Mouse (Mus musculus) liver, adult 2 months (tissue): ENCODE data around the gene Jsrp1. TPM values are rescaled to one million over a fixed set of nuclear protein-coding genes. Genes with fewer than 3 reads are reported as not detected.

ENCODE experiments used
- DNase-seq: peaks from one replicate; pipeline ENCODE4 v3.0.0-alpha.2; 2011; ENCODE audit warnings: low read depth, low spot score; ENCODE audit errors: extremely low read depth
- H3K27ac ChIP-seq: fragments of 200-500 bp; replicated peaks from 2 replicates; pipeline ENCODE4 v1.5.1; 2012; ENCODE audit warnings: low read depth, mild to moderate bottlenecking, control low read depth, inconsistent platforms, low read length; ENCODE audit not compliant: insufficient read depth
- H3K27me3 ChIP-seq: fragments of 200-500 bp; 2 replicates; pipeline ENCODE4 v1.6.1; 2012; ENCODE audit warnings: mild to moderate bottlenecking, moderate library complexity, low read length, inconsistent platforms; ENCODE audit not compliant: control insufficient read depth, insufficient read depth
- H3K36me3 ChIP-seq: fragments of 200-500 bp; 2 replicates; pipeline ENCODE4 v1.6.1; 2012; ENCODE audit warnings: low read length, inconsistent platforms; ENCODE audit not compliant: control insufficient read depth, insufficient read depth
- H3K4me1 ChIP-seq: fragments of 200-500 bp; 2 replicates; pipeline ENCODE4 v1.6.1; 2011; ENCODE audit warnings: low read length; ENCODE audit not compliant: control insufficient read depth, insufficient read depth
- H3K4me3 ChIP-seq: fragments of 200-500 bp; 2 replicates; pipeline ENCODE4 v1.5.1; 2011; ENCODE audit warnings: low read depth, mild to moderate bottlenecking, control low read depth, low read length, moderate library complexity; ENCODE audit not compliant: insufficient read depth
- H3K79me2 ChIP-seq: fragments of 200-500 bp; 2 replicates; pipeline ENCODE4 v1.6.1; 2012; ENCODE audit warnings: inconsistent platforms, mild to moderate bottlenecking, low read length, moderate library complexity; ENCODE audit not compliant: control insufficient read depth, insufficient read depth
- H3K9ac ChIP-seq: fragments of 200-500 bp; 2 replicates; pipeline ENCODE4 v1.6.1; 2012; ENCODE audit warnings: low read depth, mild to moderate bottlenecking, control low read depth, inconsistent platforms, low read length
- CTCF ChIP-seq: fragments of 200-500 bp; IDR thresholded peaks from 2 replicates; pipeline ENCODE4 v1.5.1; 2011; ENCODE audit warnings: low read depth, low read length, control low read depth
- POLR2A ChIP-seq: fragments of 200-500 bp; IDR thresholded peaks from 2 replicates; pipeline ENCODE4 v1.6.1; 2011; ENCODE audit warnings: low read length, control low read depth; ENCODE audit not compliant: insufficient read depth; ENCODE audit errors: extremely low read depth
- WGBS: fragments of 180-500 bp; shearing (Covaris S2); methylation state at CpG from one replicate; pipeline ENCODE4 v1.1.7; 2018; 5-methylcytosine and 5-hydroxymethylcytosine counted together
- polyA plus RNA-seq: library from polyadenylated mRNA; depleted of rRNA; stranded (reverse); fragments of >200 nt; gene quantifications from 2 replicates; pipeline ENCODE4 v1.2.3, GENCODE M21; 2012; rRNA removed
- total RNA-seq: library from RNA; depleted of rRNA; stranded (reverse); fragments of >200 nt; gene quantifications from 2 replicates; pipeline ENCODE4 v1.2.3, GENCODE M21; 2014; rRNA removed

Gene Jsrp1
- total and polyA plus RNA-seq, 2 experiments: not detected

DNA sequence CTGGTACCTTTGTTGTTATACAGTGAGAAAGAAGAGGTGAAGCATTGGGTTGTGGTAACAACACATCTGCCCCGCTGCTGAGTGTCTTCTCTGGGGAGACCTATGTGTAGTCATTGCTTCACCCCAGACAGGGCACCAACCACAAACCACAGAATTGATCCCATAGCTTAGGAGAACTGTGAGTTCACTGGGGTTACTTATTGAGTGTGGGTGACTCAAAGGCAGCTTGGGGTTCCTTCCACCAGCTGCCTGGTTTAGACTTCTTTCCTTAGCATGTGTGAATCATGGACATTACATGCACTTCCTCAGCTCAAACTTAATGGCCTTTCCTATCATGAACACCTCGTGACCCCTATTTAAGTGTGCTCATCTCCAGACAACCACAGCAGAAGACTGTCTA lies 49.8 kb downstream of the Jsrp1 start:
- no peak for DNase-seq
- Histone ChIP-seq H3K4me3 (no peak overlapping the region), H3K27me3 (no peaks in the 10 kb centered on the region), H3K27ac (no peak overlapping the region), H3K4me1 (peaks cover 60% of the 10 kb centered on the region), H3K79me2 (peaks cover 51% of the 10 kb centered on the region; the same call in 1 of the 2 replicates), H3K36me3 (peaks cover 8% of the 10 kb centered on the region), H3K9ac (no peak overlapping the region)
- no peak for TF ChIP-seq POLR2A
- no peak for TF ChIP-seq CTCF
- 79% methylated on average over 2 of the region's 2 CpGs for whole genome bisulfite sequencing

- WGBS: 41% methylated on average over 3 of the region's 3 CpGs
Measured at GRCm38 (mm10) chr10:80761821-80762220, 51.5 kb downstream of the Jsrp1 start.

GRCm38 (mm10) chr10:80760596-80761524 lies 52.4 kb downstream of the Jsrp1 start:
- Histone ChIP-seq H3K27me3 (no peaks in the 10 kb centered on the region), H3K27ac (0 out of 2 replicates have a peak overlapping the region, but pooled peaks have one; percentile 4), H3K36me3 (no peaks in the 10 kb centered on the region), H3K79me2 (peaks cover 68% of the 10 kb centered on the region; the same call in 1 of the 2 replicates), H3K9ac (no peak overlapping the region), H3K4me3 (no peak overlapping the region), H3K4me1 (peaks cover 68% of the 10 kb centered on the region)
- 42% methylated on average over 4 of the region's 4 CpGs for WGBS
- TF ChIP-seq CTCF: no peak
- DNase-seq: peak; percentile 46

More at GRCm38 (mm10) chr10:80761821-80762220, 51.5 kb downstream of the Jsrp1 start:
- Histone ChIP-seq H3K27me3 (no peaks in the 10 kb centered on the region), H3K4me1 (peaks cover 68% of the 10 kb centered on the region), H3K4me3 (no peak overlapping the region), H3K9ac (no peak overlapping the region), H3K79me2 (peaks cover 60% of the 10 kb centered on the region; the same call in 1 of the 2 replicates), H3K27ac (no peak overlapping the region), H3K36me3 (no peaks in the 10 kb centered on the region)
- TF ChIP-seq CTCF: no peak
- no peak for TF ChIP-seq POLR2A
- peak; percentile 60 for DNase-seq

- peaks cover 53% of the 10 kb centered on the region for H3K4me1 ChIP-seq
- no peaks in the 10 kb centered on the region for H3K36me3 ChIP-seq
- H3K27ac ChIP-seq: 0 out of 2 replicates have a peak overlapping the region, but pooled peaks have one; percentile 0
- no peaks in the 10 kb centered on the region for H3K27me3 ChIP-seq
- peak; percentile 70 for DNase-seq
- H3K79me2 ChIP-seq: peaks cover 66% of the 10 kb centered on the region; the same call in 1 of the 2 replicates
- H3K4me3 ChIP-seq: no peak overlapping the region
- H3K9ac ChIP-seq: peak overlapping the region; percentile 1; the same call in 1 of the 2 replicates
- 15% methylated on average over 7 of the region's 7 CpGs for WGBS
- no peak for TF ChIP-seq POLR2A
- no peak for TF ChIP-seq CTCF
Measured at GRCm38 (mm10) chr10:80758651-80759050, 54.6 kb downstream of the Jsrp1 start.

Other genes starting within 250 kb of the Jsrp1 start
- 0.74 and 1.3 TPM in 2 replicates for gene Klf16, start 236.2 kb downstream of the Jsrp1 start, total RNA-seq
- 4.2 and 5.5 TPM in 2 replicates for gene Klf16, start 236.2 kb downstream of the Jsrp1 start, polyA plus RNA-seq
- 45.7 and 59.3 TPM in 2 replicates for gene Abhd17a, start 223.2 kb downstream of the Jsrp1 start, total RNA-seq
- 194 and 205 TPM in 2 replicates for gene Abhd17a, start 223.2 kb downstream of the Jsrp1 start, polyA plus RNA-seq
- gene Scamp4, start 210.6 kb downstream of the Jsrp1 start, total RNA-seq: 7.6 and 11.4 TPM in 2 replicates
- gene Scamp4, start 210.6 kb downstream of the Jsrp1 start, polyA plus RNA-seq: 61.2 and 63.2 TPM in 2 replicates
- gene Adat3, start 210.6 kb downstream of the Jsrp1 start, total RNA-seq: 0.28 and 1.4 TPM in 2 replicates
- gene Adat3, start 210.6 kb downstream of the Jsrp1 start, polyA plus RNA-seq: 3.3 and 5.5 TPM in 2 replicates
- 0.28 and 0.34 TPM in 2 replicates for gene Gm49322, start 207.5 kb downstream of the Jsrp1 start, total RNA-seq
- 0.54 and 0.70 TPM in 2 replicates for gene Gm49322, start 207.5 kb downstream of the Jsrp1 start, polyA plus RNA-seq
- 54.4 and 56.1 TPM in 2 replicates for gene Csnk1g2, start 190.7 kb downstream of the Jsrp1 start, total RNA-seq
- gene Csnk1g2, start 190.7 kb downstream of the Jsrp1 start, polyA plus RNA-seq: 110 and 123 TPM in 2 replicates
- 16.2 and 19.7 TPM in 2 replicates for gene Btbd2, start 156.4 kb downstream of the Jsrp1 start, total RNA-seq
- 36.1 and 36.8 TPM in 2 replicates for gene Btbd2, start 156.4 kb downstream of the Jsrp1 start, polyA plus RNA-seq
- gene Mknk2, start 135.4 kb downstream of the Jsrp1 start, total RNA-seq: 88.6 and 119 TPM in 2 replicates
- 87.0 and 116 TPM in 2 replicates for gene Mknk2, start 135.4 kb downstream of the Jsrp1 start, polyA plus RNA-seq
- 3.5 and 5.2 TPM in 2 replicates for gene Mob3a, start 111.5 kb downstream of the Jsrp1 start, total RNA-seq
- 6.1 TPM in 2 replicates for gene Mob3a, start 111.5 kb downstream of the Jsrp1 start, polyA plus RNA-seq
- 17.2 and 18.3 TPM in 2 replicates for gene Izumo4, start 111.3 kb downstream of the Jsrp1 start, total RNA-seq
- gene Izumo4, start 111.3 kb downstream of the Jsrp1 start, polyA plus RNA-seq: 42.5 and 49.7 TPM in 2 replicates
- gene Ap3d1, start 71.2 kb downstream of the Jsrp1 start, total RNA-seq: 22.3 and 35.2 TPM in 2 replicates
- gene Ap3d1, start 71.2 kb downstream of the Jsrp1 start, polyA plus RNA-seq: 38.1 and 49.2 TPM in 2 replicates
- 2.4 and 3.6 TPM in 2 replicates for gene Dot1l, start 58.3 kb downstream of the Jsrp1 start, total RNA-seq
- gene Dot1l, start 58.3 kb downstream of the Jsrp1 start, polyA plus RNA-seq: 13.0 and 14.8 TPM in 2 replicates
- gene Sf3a2, start 15.3 kb downstream of the Jsrp1 start, total RNA-seq: 6.7 and 8.6 TPM in 2 replicates
- gene Sf3a2, start 15.3 kb downstream of the Jsrp1 start, polyA plus RNA-seq: 12.7 and 17.8 TPM in 2 replicates
- gene Plekhj1, start 14.9 kb downstream of the Jsrp1 start, total RNA-seq: 16.0 and 17.4 TPM in 2 replicates
- 29.4 and 42.2 TPM in 2 replicates for gene Plekhj1, start 14.9 kb downstream of the Jsrp1 start, polyA plus RNA-seq
- gene Amh, start 8.3 kb downstream of the Jsrp1 start, total RNA-seq: 0.13 and 0.18 TPM in 2 replicates
- gene Amh, start 8.3 kb downstream of the Jsrp1 start, polyA plus RNA-seq: 0.09 and 0.21 TPM in 2 replicates
- 527 and 614 TPM in 2 replicates for gene Oaz1, start 13.2 kb upstream of the Jsrp1 start, total RNA-seq
- 1,187 and 1,294 TPM in 2 replicates for gene Oaz1, start 13.2 kb upstream of the Jsrp1 start, polyA plus RNA-seq
- gene Lingo3, start 30.5 kb upstream of the Jsrp1 start, total RNA-seq: not detected in 2 replicates
- 0.05 TPM in 1 of 2 replicates, not detected in the other for gene Lingo3, start 30.5 kb upstream of the Jsrp1 start, polyA plus RNA-seq
- gene Lsm7, start 41.7 kb upstream of the Jsrp1 start, total RNA-seq: 61.3 and 61.6 TPM in 2 replicates
- 62.1 and 75.1 TPM in 2 replicates for gene Lsm7, start 41.7 kb upstream of the Jsrp1 start, polyA plus RNA-seq
- gene Sppl2b, start 41.8 kb upstream of the Jsrp1 start, total RNA-seq: 6.5 and 10.4 TPM in 2 replicates
- gene Sppl2b, start 41.8 kb upstream of the Jsrp1 start, polyA plus RNA-seq: 40.1 and 40.5 TPM in 2 replicates
- gene Tmprss9, start 58.4 kb upstream of the Jsrp1 start, total RNA-seq: under 0.01 and 0.09 TPM in 2 replicates
- 0.04 and 0.05 TPM in 2 replicates for gene Tmprss9, start 58.4 kb upstream of the Jsrp1 start, polyA plus RNA-seq
- gene Timm13, start 87.5 kb upstream of the Jsrp1 start, total RNA-seq: 79.9 and 87.7 TPM in 2 replicates
- gene Timm13, start 87.5 kb upstream of the Jsrp1 start, polyA plus RNA-seq: 369 and 388 TPM in 2 replicates
- 3.2 and 3.3 TPM in 2 replicates for gene Lmnb2, start 104.7 kb upstream of the Jsrp1 start, total RNA-seq
- 5.5 and 6.6 TPM in 2 replicates for gene Lmnb2, start 104.7 kb upstream of the Jsrp1 start, polyA plus RNA-seq
- 2.1 and 8.3 TPM in 2 replicates for gene Gadd45b, start 116.6 kb upstream of the Jsrp1 start, total RNA-seq
- gene Gadd45b, start 116.6 kb upstream of the Jsrp1 start, polyA plus RNA-seq: 1.4 and 1.8 TPM in 2 replicates
- gene Gng7, start 201.4 kb upstream of the Jsrp1 start, total RNA-seq: 0.09 and 0.13 TPM in 2 replicates
- 0.65 TPM in 2 replicates for gene Gng7, start 201.4 kb upstream of the Jsrp1 start, polyA plus RNA-seq
- 0.07 TPM in 1 of 2 replicates, not detected in the other for gene Diras1, start 212.2 kb upstream of the Jsrp1 start, total RNA-seq
- gene Diras1, start 212.2 kb upstream of the Jsrp1 start, polyA plus RNA-seq: not detected in 2 replicates
- gene Slc39a3, start 223.9 kb upstream of the Jsrp1 start, total RNA-seq: 6.1 and 6.9 TPM in 2 replicates
- gene Slc39a3, start 223.9 kb upstream of the Jsrp1 start, polyA plus RNA-seq: 13.2 and 14.1 TPM in 2 replicates
- gene Sgta, start 246.7 kb upstream of the Jsrp1 start, total RNA-seq: 43.9 and 53.8 TPM in 2 replicates
- 136 and 146 TPM in 2 replicates for gene Sgta, start 246.7 kb upstream of the Jsrp1 start, polyA plus RNA-seq